Mouse (Mus musculus) spleen, adult 10 weeks (tissue): ENCODE results near the gene Ak9. TPM values are rescaled to one million over a fixed set of nuclear protein-coding genes. Genes with fewer than 3 reads are reported as not detected.

Source experiments
- polyA plus RNA-seq: library from polyadenylated mRNA; stranded (reverse); fragments of 350-450 nt; fragmentation: Illumina TruSeq; extraction: RNeasy Lipid Tissue Mini Kit (QIAGEN cat#74804); gene quantifications from one replicate; pipeline ENCODE4 v1.2.3, GENCODE M21; 2015; ENCODE audit warnings: low replicate concordance; ENCODE audit not compliant: insufficient read depth

The Ak9 gene
- 0.06 TPM for polyA plus RNA-seq

DNA sequence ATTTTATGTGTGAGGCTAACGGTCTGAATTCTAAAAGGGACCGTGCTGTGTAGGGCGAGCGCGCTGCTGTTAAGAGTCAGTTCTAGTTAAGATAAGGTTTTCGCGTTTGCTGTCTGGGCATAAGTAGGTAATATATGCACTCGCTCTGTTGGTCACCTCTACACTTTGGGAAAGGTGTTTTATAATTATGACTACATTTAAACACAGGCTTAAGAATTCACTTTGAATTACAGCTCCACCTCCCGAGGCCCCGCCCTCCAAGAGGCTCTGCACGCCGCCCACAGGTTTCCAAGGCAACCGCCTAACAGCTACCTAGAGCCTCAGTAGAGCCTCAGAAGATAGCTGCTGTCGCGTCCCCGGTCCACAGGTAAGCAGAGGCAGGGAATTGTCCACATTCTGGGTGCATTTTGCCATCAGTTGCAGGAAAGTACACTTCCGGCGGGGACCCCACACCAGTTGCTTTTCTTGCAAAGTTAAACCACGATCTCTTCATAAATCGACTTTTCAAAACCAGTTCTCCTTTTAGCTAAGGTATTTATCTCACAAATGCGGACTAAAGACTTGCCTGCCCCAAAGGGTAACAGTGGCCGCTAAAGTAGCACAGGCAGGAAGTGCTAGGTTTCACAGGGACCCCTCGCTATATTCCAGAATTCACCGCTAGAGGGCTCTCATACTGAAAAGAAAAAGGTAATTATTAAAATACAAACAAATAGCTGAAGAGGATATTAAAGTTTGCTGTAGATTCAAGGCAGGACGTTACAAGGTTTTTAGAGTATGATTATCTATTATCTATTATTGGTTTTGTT lies at the start of gene Ak9:
Ak9 (plus strand) TSS at position 342 of the 806 bp plus-strand sequence.

GRCm38 (mm10) chr10:41302689-41303431 lies 920 bp upstream of the Ak9 start, which contains the start of gene Fig4:
TSS of gene Fig4 (minus strand) at chr10:41303260.

GRCm38 (mm10) chr10:41450137-41450670 lies 146.4 kb downstream of the Ak9 start, which contains the start of gene Zbtb24:
TSS of gene Zbtb24 (plus strand) at chr10:41450383.

DNA sequence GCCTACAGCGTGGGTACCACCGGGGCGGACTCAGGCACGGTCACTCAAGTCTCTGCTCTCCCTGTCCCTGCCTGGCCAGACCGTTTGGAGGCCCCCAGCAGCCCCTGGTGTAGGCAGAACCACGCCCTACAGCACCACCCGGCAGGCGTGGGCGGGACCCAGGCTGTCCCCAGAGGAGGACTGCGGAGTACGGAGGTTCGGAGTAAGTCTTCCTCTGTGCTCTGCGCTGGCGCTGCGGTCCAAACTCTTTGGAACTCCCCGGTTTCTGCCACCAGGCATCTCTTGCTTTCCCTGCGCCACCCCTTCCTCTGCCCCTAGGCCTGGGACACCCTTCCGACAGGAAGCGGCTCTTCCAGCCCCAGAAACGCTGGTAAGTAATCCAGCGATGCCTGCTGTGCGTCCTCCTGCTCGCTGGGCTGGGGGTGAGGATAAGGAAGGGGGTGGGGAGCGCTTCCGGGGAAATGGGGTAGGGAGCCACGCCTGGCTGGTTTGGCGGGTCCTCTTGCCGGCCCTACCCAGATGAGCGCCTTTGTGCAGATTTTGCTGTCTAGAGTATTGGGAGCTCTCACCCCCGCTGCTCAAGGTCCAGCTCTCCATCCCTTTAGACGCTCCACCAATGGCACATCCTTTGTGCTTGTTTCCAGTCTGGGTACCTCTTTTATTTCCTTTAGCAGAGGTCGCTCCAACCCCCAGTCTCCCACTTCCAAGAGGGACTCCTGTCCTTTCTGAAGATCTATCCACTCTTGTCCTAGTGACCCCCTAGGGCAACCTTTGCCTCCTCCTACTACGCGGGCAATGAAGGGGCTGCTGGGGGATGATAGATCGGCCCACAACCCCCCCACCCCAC lies 172.6 kb downstream of the Ak9 start, which contains the start of gene Mical1:
Mical1 (plus strand) TSS at position 144 of the 847 bp plus-strand sequence.

Other genes with a start within 250 kb of the Ak9 start
- not detected for gene Gpr6, start 231.7 kb upstream of the Ak9 start, polyA plus RNA-seq
- 25.9 TPM for gene Fig4, start 720 bp upstream of the Ak9 start, polyA plus RNA-seq
- gene Zbtb24, start 146.4 kb downstream of the Ak9 start, polyA plus RNA-seq, result 31.3 TPM
- 81.7 TPM for gene Mical1, start 172.3 kb downstream of the Ak9 start, polyA plus RNA-seq
- gene Smpd2, start 186.4 kb downstream of the Ak9 start, polyA plus RNA-seq, result 22.0 TPM
- gene Ppil6, start 186.5 kb downstream of the Ak9 start, polyA plus RNA-seq, result not detected
- 283 TPM for gene Cd164, start 215.4 kb downstream of the Ak9 start, polyA plus RNA-seq